In genomic region chr1:176078410-176078809, GRCm38 (mm10) we compare ENCODE assay signal across 21 mouse cellular contexts.
"Had no signal": no experiment of that assay in that cellular context is flagged by ENCODE, and none has a peak within 500 bp of the region (broad histone marks: within the 10 kb centered on the region; RNA-seq: fewer than 3 reads in every experiment).

No protein-coding gene starts in this region.

- H3K27ac ChIP-seq: kidney, embryonic 15.5 days; left cerebral cortex, adult 2 months; limb, embryonic 12.5 days; limb, embryonic 15.5 days; lung, embryonic 15.5 days; midbrain, embryonic 12.5 days; midbrain, embryonic 15.5 days; neural tube, embryonic 12.5 days; neural tube, embryonic 15.5 days had no signal

- H3K4me3 ChIP-seq: kidney, embryonic 15.5 days; left cerebral cortex, adult 2 months; limb, embryonic 12.5 days; limb, embryonic 15.5 days; lung, embryonic 15.5 days; midbrain, embryonic 12.5 days; midbrain, embryonic 15.5 days; neural tube, embryonic 12.5 days; neural tube, embryonic 15.5 days had no signal

- H3K9me3 ChIP-seq: kidney, embryonic 15.5 days; limb, embryonic 12.5 days; limb, embryonic 15.5 days; lung, embryonic 15.5 days; midbrain, embryonic 12.5 days; midbrain, embryonic 15.5 days; neural tube, embryonic 12.5 days; neural tube, embryonic 15.5 days had no signal

- H3K27me3 ChIP-seq: kidney, embryonic 15.5 days; limb, embryonic 12.5 days; limb, embryonic 15.5 days; lung, embryonic 15.5 days; midbrain, embryonic 12.5 days; midbrain, embryonic 15.5 days; neural tube, embryonic 12.5 days; neural tube, embryonic 15.5 days had no signal

- H3K4me1 ChIP-seq: limb, embryonic 12.5 days; limb, embryonic 15.5 days had no signal

- ATAC-seq: midbrain, embryonic 15.5 days had no signal

- H3K36me3 ChIP-seq: kidney, embryonic 15.5 days; limb, embryonic 12.5 days; limb, embryonic 15.5 days; lung, embryonic 15.5 days; midbrain, embryonic 12.5 days; midbrain, embryonic 15.5 days; neural tube, embryonic 12.5 days; neural tube, embryonic 15.5 days had no signal

- DNase-seq: kidney, adult 11 months; kidney, adult 8-10 months; kidney, postnatal 10 days; kidney, postnatal 36 days; layer of hippocampus, postnatal 36 days; left cerebral cortex, postnatal 4 days; lung, adult 18-20 months; lung, postnatal 10 days; lung, postnatal 36 days; retina, postnatal 1 day; thymus, adult 18-20 months; thymus, postnatal 36 days had no signal

- H3K4me2 ChIP-seq: kidney, embryonic 15.5 days; limb, embryonic 12.5 days; limb, embryonic 15.5 days; lung, embryonic 15.5 days; midbrain, embryonic 12.5 days; midbrain, embryonic 15.5 days; neural tube, embryonic 12.5 days; neural tube, embryonic 15.5 days had no signal

- H3K9ac ChIP-seq: kidney, embryonic 15.5 days; limb, embryonic 12.5 days; limb, embryonic 15.5 days; lung, embryonic 15.5 days; midbrain, embryonic 12.5 days; midbrain, embryonic 15.5 days; neural tube, embryonic 12.5 days; neural tube, embryonic 15.5 days had no signal
